Comparison of ENCODE assay signal across 9 mouse cellular contexts in the genomic region with DNA sequence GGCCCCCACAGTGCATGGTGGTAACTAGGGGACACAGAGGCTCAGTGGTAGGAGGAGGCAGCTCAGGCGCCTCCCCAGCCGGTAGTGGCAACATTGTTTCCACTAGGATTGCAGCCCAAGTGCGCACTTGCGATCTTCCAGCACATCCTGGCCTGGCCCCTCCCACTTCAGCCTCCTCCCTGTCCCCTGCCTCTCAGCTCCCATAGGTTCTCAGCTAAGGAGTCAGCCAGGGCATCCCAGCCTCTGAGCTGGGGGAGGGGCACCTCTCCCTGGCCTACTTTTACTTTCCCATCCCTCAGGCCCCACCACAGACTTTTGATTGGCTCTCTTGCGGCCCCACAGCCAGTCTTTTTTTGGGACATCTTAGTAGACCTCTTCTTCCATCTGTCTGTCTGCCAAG. TPM values are rescaled to one million over a fixed set of nuclear protein-coding genes. Genes with fewer than 3 reads are reported as not detected.
A peak's percentile ranks its signal among the peaks of the same experiment; 100 is the strongest.
DNase-seq lines count a peak whose midpoint lies in the region; ATAC-seq and TF ChIP-seq lines count a peak whose summit lies in the region.
"Had no signal": no experiment of that assay in that cellular context is flagged by ENCODE, and none has a peak within 500 bp of the region (broad histone marks: within the 10 kb centered on the region; RNA-seq: fewer than 3 reads in every experiment).

No protein-coding gene starts in this region.

- H3K4me3 ChIP-seq in lung, embryonic 15.5 days = no peak overlapping the region
- no peak overlapping the region for H3K4me3 ChIP-seq in thymus, adult 2 months (ENCODE audit: control insufficient read depth, insufficient read depth, low read length)

- peak; percentile 50 for DNase-seq in layer of hippocampus, adult 11-12 months (ENCODE audit: low spot score)
- DNase-seq in layer of hippocampus, postnatal 10 days (ENCODE audit: low spot score in 2 of 2) = no peak
- DNase-seq in brain, adult 2 months (ENCODE audit: low read depth, low spot score) = peak; percentile 60
- DNase-seq in heart, adult 11 months = peak; percentile 99
- peak; percentile 65 to 67 for DNase-seq in kidney, adult 8-10 months
- peak; percentile 51 for DNase-seq in yolk sac, embryonic 10.5 days (ENCODE audit: low spot score)
- no peak for DNase-seq in thymus, adult 2 months

- no peak for TF ChIP-seq POLR2A in thymus, adult 2 months (IDR thresholded peaks at IDR 0.05; ENCODE audit: control insufficient read depth, extremely low read depth, insufficient read depth, low read length, poor library complexity)

- peak overlapping the region; percentile 40 for H3K4me2 ChIP-seq in lung, embryonic 15.5 days

- peak; percentile 13; the same call in 1 of the 2 replicates for ATAC-seq in lung, embryonic 15.5 days (ENCODE audit: borderline replicate concordance, extremely low read depth, low FRiP score, low TSS enrichment)

- 10% methylated on average over 5 of the region's 5 CpGs for WGBS in lung, embryonic 15.5 days
- 95% methylated on average over 5 of the region's 5 CpGs for WGBS in thymus, adult 2 months

- H3K36me3 ChIP-seq in lung, embryonic 15.5 days = no peaks in the 10 kb centered on the region
- H3K36me3 ChIP-seq in thymus, adult 2 months (ENCODE audit: control insufficient read depth, insufficient read depth, low read length) = no peaks in the 10 kb centered on the region
- H3K36me3 ChIP-seq: G1E had no signal

- 0 out of 2 replicates have a peak overlapping the region, but pooled peaks have one; percentile 30 for H3K27ac ChIP-seq in lung, embryonic 15.5 days
- no peak overlapping the region for H3K27ac ChIP-seq in thymus, adult 2 months (ENCODE audit: control insufficient read depth, insufficient read depth, low read length)

- peaks cover 45% of the 10 kb centered on the region for H3K4me1 ChIP-seq in lung, embryonic 15.5 days
- peaks cover 25% of the 10 kb centered on the region for H3K4me1 ChIP-seq in thymus, adult 2 months (replicated peaks; ENCODE audit: control insufficient read depth, insufficient read depth, low read length)

- no peak for TF ChIP-seq CTCF in thymus, adult 2 months (IDR thresholded peaks at IDR 0.05; ENCODE audit: borderline replicate concordance, control insufficient read depth, extremely low read depth, insufficient read depth, low read length, poor library complexity)

- H3K9ac ChIP-seq in lung, embryonic 15.5 days = no peak overlapping the region; the same call in 1 of the 2 replicates

- H3K9me3 ChIP-seq in lung, embryonic 15.5 days = no peaks in the 10 kb centered on the region
- H3K9me3 ChIP-seq: G1E had no signal

- no peaks in the 10 kb centered on the region for H3K27me3 ChIP-seq in lung, embryonic 15.5 days
- H3K27me3 ChIP-seq in thymus, adult 2 months (ENCODE audit: control insufficient read depth, insufficient read depth, low read length) = no peaks in the 10 kb centered on the region

RNA-seq across cellular contexts. Expression of gene Rrp9, which starts 3.9 kb away (rescaled TPM):
- total RNA-seq in layer of hippocampus, postnatal 10 days (2021) = 10 to 100 TPM; 38.5 to 45.2 TPM
- polyA plus RNA-seq in lung, embryonic 15.5 days (2015; fragmentation: Nextera tagmentation; extraction: Ambion mirVana) = 48.7 and 50.7 TPM in 2 replicates
- 57.8 and 58.8 TPM in 2 replicates for polyA plus RNA-seq in thymus, adult 2 months (2012; rRNA removed)

RNA-seq across cellular contexts. Expression of gene Parp3, which starts 4.9 kb away (rescaled TPM):
- total RNA-seq in layer of hippocampus, postnatal 10 days (2021) = 1 to 10 TPM; 2.4 to 2.8 TPM
- 3.2 and 3.5 TPM in 2 replicates for polyA plus RNA-seq in lung, embryonic 15.5 days (2015; fragmentation: Nextera tagmentation; extraction: Ambion mirVana)
- polyA plus RNA-seq in thymus, adult 2 months (2012; rRNA removed) = 57.4 and 69.5 TPM in 2 replicates

RNA-seq across cellular contexts. Expression of gene Gpr62, which starts 6.2 kb away (rescaled TPM):
- total RNA-seq in layer of hippocampus, postnatal 10 days (2021) = 1 to 10 TPM; 1.8 to 2.0 TPM
- polyA plus RNA-seq in lung, embryonic 15.5 days (2015; fragmentation: Nextera tagmentation; extraction: Ambion mirVana) = 0.07 and 0.20 TPM in 2 replicates
- polyA plus RNA-seq in thymus, adult 2 months (2012; rRNA removed) = 0.31 and 0.47 TPM in 2 replicates
- total RNA-seq: G1E had no signal
- polyA plus RNA-seq: G1E had no signal

RNA-seq across cellular contexts. Expression of gene Pcbp4, which starts 18.8 kb away (rescaled TPM):
- total RNA-seq in layer of hippocampus, postnatal 10 days (2021) = 100 to 1,000 TPM; 226 to 234 TPM
- polyA plus RNA-seq in lung, embryonic 15.5 days (2015; fragmentation: Nextera tagmentation; extraction: Ambion mirVana) = 80.6 and 87.8 TPM in 2 replicates
- 45.1 and 59.9 TPM in 2 replicates for polyA plus RNA-seq in thymus, adult 2 months (2012; rRNA removed)

RNA-seq across cellular contexts. Expression of gene Abhd14a, which starts 24.4 kb away (rescaled TPM):
- total RNA-seq in layer of hippocampus, postnatal 10 days (2021) = 10 to 100 TPM; 51.1 to 53.2 TPM
- 52.5 and 53.2 TPM in 2 replicates for polyA plus RNA-seq in lung, embryonic 15.5 days (2015; fragmentation: Nextera tagmentation; extraction: Ambion mirVana)
- 18.1 and 19.8 TPM in 2 replicates for polyA plus RNA-seq in thymus, adult 2 months (2012; rRNA removed)

Comparison
In these comparisons a context has a peak if more than half of its experiments do, and no peak if none do; other contexts are left out.
1. DNase-seq: peak in layer of hippocampus, adult 11-12 months (single experiment), brain, adult 2 months (single experiment), heart, adult 11 months (single experiment), kidney, adult 8-10 months (2 of 2) and yolk sac, embryonic 10.5 days (single experiment); none in layer of hippocampus, postnatal 10 days (0 of 2) and thymus, adult 2 months (single experiment).
2. RNA of gene Parp3, which starts 4.9 kb away (polyA plus RNA-seq): 57.4 to 69.5 TPM in thymus, adult 2 months; 3.2 to 3.5 TPM in lung, embryonic 15.5 days; every median in the first group is over 10 times any median in the second.